Mouse (Mus musculus): ENCODE measurements around the gene Eefsec. TPM values are rescaled to one million over a fixed set of nuclear protein-coding genes. Genes with fewer than 3 reads are reported as not detected.
A peak's percentile ranks its signal among the peaks of the same experiment; 100 is the strongest.

The Eefsec gene
- polyA plus RNA-seq, 1 experiment from 2014 or later = 31.3 TPM

DNA sequence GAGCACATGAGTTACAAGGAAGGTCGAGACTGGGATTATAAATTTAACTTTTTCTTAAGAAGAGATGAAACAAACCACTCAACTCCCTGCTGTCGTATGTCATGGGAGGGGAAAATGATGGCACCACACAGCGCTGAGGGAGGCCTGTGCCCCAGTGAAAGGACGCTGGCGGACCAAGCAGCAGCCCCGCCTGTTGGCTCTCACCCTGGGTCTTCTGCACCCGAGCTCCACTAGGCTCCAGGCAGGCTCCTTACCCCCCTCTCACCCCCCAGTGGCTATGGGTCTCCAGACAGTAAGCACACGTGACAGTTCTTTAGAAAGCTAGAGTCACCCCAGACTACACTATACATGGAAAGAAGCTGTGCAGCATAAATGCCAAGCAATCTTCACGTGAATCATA lies 132.4 kb downstream of the Eefsec start:
- Histone ChIP-seq H3K36me3 (replicated peaks) (no peaks in the 10 kb centered on the region), H3K27me3 (replicated peaks) (no peaks in the 10 kb centered on the region), H3K27ac (no peak overlapping the region), H3K4me2 (no peak overlapping the region), H3K9me3 (no peaks in the 10 kb centered on the region), H3K4me1 (peaks cover 7% of the 10 kb centered on the region; the same call in 1 of the 2 replicates), H3K9ac (no peak overlapping the region), H3K4me3 (no peak overlapping the region)
- ATAC-seq (replicated peaks) = no peak
- 63% methylated on average over 9 of the region's 9 CpGs for WGBS

GRCm38 (mm10) chr6:88311593-88311992 lies 134.7 kb downstream of the Eefsec start:
- peaks cover 7% of the 10 kb centered on the region; the same call in 1 of the 2 replicates for H3K4me1 ChIP-seq
- H3K9me3 ChIP-seq = no peaks in the 10 kb centered on the region

DNA sequence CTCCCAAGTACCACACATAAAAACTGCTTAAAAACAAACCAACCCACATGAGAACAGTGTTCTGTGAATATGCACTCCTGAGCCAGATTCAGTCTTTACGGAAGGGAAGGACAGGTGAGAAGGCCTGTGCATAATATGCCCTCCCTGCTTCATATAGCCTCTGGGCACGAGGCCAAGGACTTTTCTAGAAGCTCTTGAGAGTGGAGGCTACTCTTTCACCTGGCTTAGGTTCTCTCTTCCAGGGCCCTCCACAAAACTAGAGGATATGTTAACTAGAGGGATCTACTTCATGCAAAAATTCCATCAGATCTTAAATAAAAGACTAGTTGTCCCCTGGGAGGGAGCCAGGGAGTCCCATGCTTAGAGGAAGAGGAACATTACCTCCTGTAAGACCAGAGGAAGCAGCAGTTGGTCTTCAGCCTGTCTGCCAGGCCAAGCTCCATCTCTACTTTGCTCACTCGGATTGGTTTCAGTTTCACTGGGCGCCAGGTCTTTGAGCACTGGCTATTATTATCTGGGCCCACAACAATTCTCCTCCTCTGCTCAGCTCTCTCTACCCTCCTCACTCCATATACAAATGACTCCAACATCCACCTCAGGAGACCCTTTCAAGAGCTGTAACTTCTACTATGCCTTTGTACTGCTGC lies 140.1 kb downstream of the Eefsec start:
- Histone ChIP-seq H3K27me3 (replicated peaks) (no peaks in the 10 kb centered on the region), H3K27ac (no peak overlapping the region), H3K9ac (no peak overlapping the region), H3K9me3 (no peaks in the 10 kb centered on the region), H3K36me3 (replicated peaks) (no peaks in the 10 kb centered on the region), H3K4me2 (no peak overlapping the region), H3K4me1 (no peaks in the 10 kb centered on the region), H3K4me3 (no peak overlapping the region)
- 83% methylated on average over 4 of the region's 4 CpGs for WGBS
- no peak for ATAC-seq (replicated peaks)

More at GRCm38 (mm10) chr6:88311593-88311992, 134.7 kb downstream of the Eefsec start:
- Histone ChIP-seq H3K36me3 (replicated peaks) (no peaks in the 10 kb centered on the region), H3K27ac (0 out of 2 replicates have a peak overlapping the region, but pooled peaks have one; percentile 8), H3K4me3 (no peak overlapping the region), H3K4me2 (no peak overlapping the region), H3K9ac (no peak overlapping the region), H3K27me3 (replicated peaks) (no peaks in the 10 kb centered on the region)
- 51% methylated on average over 10 of the region's 10 CpGs for WGBS
- ATAC-seq (replicated peaks) = no peak

DNA sequence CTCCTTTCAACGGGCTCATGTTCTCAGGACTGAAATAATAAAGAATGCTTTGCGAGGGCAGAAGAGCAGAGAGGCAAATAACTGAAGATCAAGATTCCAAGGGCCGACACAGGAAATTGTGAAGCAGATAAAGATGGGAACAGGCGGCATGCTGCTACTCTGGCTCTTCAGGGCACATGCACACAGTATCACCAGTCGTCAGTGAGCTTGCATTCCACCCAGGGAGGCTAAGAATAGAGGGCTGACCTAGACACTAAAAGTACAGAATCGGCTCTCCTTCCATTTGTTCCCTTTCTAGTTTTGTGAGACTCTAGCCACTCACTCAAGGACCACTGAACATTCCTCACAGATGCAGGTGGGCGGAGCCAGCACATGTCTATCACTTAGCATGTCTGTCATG lies 145.1 kb downstream of the Eefsec start:
- H3K36me3 ChIP-seq (replicated peaks) = no peaks in the 10 kb centered on the region
- H3K27ac ChIP-seq = no peak overlapping the region
- no peak overlapping the region for H3K9ac ChIP-seq
- no peaks in the 10 kb centered on the region for H3K4me1 ChIP-seq
- H3K9me3 ChIP-seq = no peaks in the 10 kb centered on the region
- no peaks in the 10 kb centered on the region for H3K27me3 ChIP-seq (replicated peaks)
- H3K4me3 ChIP-seq = no peak overlapping the region
- WGBS = 70% methylated on average over 7 of the region's 7 CpGs
- no peak for ATAC-seq (replicated peaks)
- H3K4me2 ChIP-seq = no peak overlapping the region

GRCm38 (mm10) chr6:88299491-88299890 lies 146.8 kb downstream of the Eefsec start:
- H3K4me2 ChIP-seq = no peak overlapping the region
- H3K9me3 ChIP-seq = no peaks in the 10 kb centered on the region
- ATAC-seq (replicated peaks) = no peak
- no peak overlapping the region for H3K27ac ChIP-seq
- H3K36me3 ChIP-seq (replicated peaks) = no peaks in the 10 kb centered on the region
- H3K4me3 ChIP-seq = no peak overlapping the region
- 64% methylated on average over 2 of the region's 2 CpGs for WGBS
- no peak overlapping the region for H3K9ac ChIP-seq
- H3K27me3 ChIP-seq (replicated peaks) = no peaks in the 10 kb centered on the region
- H3K4me1 ChIP-seq = no peaks in the 10 kb centered on the region

GRCm38 (mm10) chr6:88292274-88292909 lies 153.9 kb downstream of the Eefsec start:
- Histone ChIP-seq H3K9ac (no peak overlapping the region), H3K27me3 (replicated peaks) (no peaks in the 10 kb centered on the region), H3K4me2 (no peak overlapping the region), H3K4me3 (no peak overlapping the region), H3K27ac (no peak overlapping the region), H3K36me3 (replicated peaks) (no peaks in the 10 kb centered on the region), H3K4me1 (no peaks in the 10 kb centered on the region), H3K9me3 (no peaks in the 10 kb centered on the region)
- WGBS = 75% methylated on average over 4 of the region's 4 CpGs
- no peak for ATAC-seq (replicated peaks)

DNA sequence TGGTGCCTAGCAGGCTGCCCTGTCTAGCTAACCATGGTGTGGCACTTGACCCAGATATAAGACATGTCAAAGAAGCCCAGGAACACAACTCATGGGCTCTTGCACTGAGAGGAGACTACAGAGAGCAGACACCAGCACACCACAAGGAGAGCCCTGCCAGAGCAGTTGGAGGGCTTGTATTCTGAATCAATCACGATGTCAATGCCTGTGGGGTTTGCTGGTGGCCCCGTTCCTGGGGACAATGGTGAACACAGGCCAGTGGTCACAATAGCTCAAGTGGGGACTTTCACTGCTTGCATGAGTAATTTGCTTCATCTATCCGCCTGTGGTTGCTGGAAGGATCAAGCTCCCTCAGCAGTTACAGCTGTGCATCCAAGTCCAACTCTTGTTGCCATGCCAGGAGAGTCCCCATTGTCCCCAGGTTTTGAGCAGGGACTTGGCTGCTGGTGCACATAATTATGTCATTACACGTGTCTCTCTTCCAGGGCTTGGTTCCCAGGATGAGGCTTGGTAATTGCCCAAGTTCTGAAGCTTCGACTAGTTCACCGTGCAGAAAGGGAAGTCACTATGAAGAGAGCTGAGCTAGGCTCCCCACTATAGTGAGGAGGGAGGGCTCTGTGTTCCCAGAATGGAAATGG lies 156.1 kb downstream of the Eefsec start:
- no peak overlapping the region for H3K4me2 ChIP-seq
- no peaks in the 10 kb centered on the region for H3K27me3 ChIP-seq (replicated peaks)
- no peak overlapping the region for H3K4me3 ChIP-seq
- WGBS = 62% methylated on average over 6 of the region's 6 CpGs
- H3K4me1 ChIP-seq = no peaks in the 10 kb centered on the region
- no peak overlapping the region for H3K9ac ChIP-seq
- ATAC-seq (replicated peaks) = peak; percentile 58; the same call in 1 of the 2 replicates
- H3K9me3 ChIP-seq = no peaks in the 10 kb centered on the region
- H3K27ac ChIP-seq = no peak overlapping the region
- H3K36me3 ChIP-seq (replicated peaks) = no peaks in the 10 kb centered on the region

GRCm38 (mm10) chr6:88278141-88278540 lies 168.2 kb downstream of the Eefsec start:
- WGBS = 78% methylated on average over 2 of the region's 2 CpGs
- Histone ChIP-seq H3K36me3 (replicated peaks) (no peaks in the 10 kb centered on the region), H3K27me3 (replicated peaks) (no peaks in the 10 kb centered on the region), H3K9me3 (no peaks in the 10 kb centered on the region), H3K4me3 (no peak overlapping the region), H3K9ac (no peak overlapping the region), H3K4me2 (no peak overlapping the region), H3K4me1 (no peaks in the 10 kb centered on the region), H3K27ac (no peak overlapping the region)
- ATAC-seq (replicated peaks) = no peak

DNA sequence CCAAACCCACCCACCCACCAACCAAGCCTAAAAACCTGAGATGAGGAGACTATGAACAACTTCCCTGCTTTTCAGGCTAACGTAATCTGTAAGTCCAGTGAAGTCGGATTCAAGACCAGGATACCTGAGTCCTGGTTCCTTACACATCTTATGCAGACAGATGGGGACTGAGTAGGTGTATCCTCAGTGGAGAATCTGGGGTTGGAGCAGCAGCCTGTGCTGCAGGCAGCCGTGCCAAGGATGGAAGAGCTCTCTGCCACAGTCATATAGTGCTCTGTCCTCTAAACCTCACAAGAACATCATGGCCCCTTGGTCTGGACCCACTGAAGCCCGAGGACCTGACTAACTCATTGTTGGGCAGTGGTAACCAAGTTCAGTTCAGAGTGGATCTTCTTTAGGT lies 169.1 kb downstream of the Eefsec start:
- Histone ChIP-seq H3K4me3 (no peak overlapping the region), H3K9me3 (no peaks in the 10 kb centered on the region), H3K9ac (no peak overlapping the region), H3K27me3 (replicated peaks) (no peaks in the 10 kb centered on the region), H3K36me3 (replicated peaks) (no peaks in the 10 kb centered on the region), H3K4me1 (no peaks in the 10 kb centered on the region), H3K4me2 (no peak overlapping the region), H3K27ac (no peak overlapping the region)
- ATAC-seq (replicated peaks) = no peak
- 94% methylated on average over 4 of the region's 4 CpGs for WGBS

DNA sequence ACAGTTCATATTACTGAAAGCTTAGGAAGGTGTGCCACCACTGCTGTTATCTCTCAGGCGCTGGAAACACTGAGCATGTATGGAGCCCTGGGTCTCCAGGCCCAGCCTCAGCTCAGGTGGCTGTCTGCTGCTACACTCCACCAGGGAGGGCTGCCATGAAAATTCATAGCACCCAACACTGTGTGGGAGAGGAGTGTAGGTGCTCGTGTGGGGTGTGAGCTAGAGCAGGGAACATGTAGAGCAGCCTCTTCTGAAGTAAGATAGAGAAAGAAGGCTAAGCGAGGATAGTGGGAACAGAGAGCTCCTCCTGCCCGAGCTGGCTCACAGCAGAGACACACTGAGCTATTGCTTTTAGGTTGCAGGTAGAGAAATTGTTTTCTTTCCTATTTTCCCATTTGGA lies 170.1 kb downstream of the Eefsec start:
- ATAC-seq (replicated peaks) = no peak
- H3K4me3 ChIP-seq = no peak overlapping the region
- H3K9ac ChIP-seq = no peak overlapping the region
- 89% methylated on average over 4 of the region's 4 CpGs for WGBS
- no peak overlapping the region for H3K4me2 ChIP-seq
- no peaks in the 10 kb centered on the region for H3K27me3 ChIP-seq (replicated peaks)
- H3K36me3 ChIP-seq (replicated peaks) = no peaks in the 10 kb centered on the region
- H3K27ac ChIP-seq = no peak overlapping the region
- H3K4me1 ChIP-seq = no peaks in the 10 kb centered on the region
- no peaks in the 10 kb centered on the region for H3K9me3 ChIP-seq

DNA sequence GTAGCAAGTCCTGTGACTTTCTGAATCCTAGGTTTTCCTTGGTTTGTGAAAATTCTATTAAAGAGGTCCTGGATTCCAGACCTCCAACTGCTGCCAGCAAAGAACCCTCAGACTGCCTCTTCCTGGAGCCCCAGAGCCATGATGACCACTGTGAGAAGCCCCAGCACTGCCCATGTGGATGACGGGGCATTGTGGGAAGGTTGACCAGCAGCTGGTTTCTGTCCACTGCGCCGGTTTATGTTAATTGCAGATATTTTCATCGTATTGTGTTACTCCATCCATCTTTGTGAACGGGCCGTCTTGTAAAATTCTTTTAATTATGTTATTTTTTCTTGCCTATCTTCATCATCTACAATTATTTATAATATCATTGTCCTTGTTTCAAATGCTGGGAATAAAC lies 171.7 kb downstream of the Eefsec start:
- Histone ChIP-seq H3K36me3 (replicated peaks) (no peaks in the 10 kb centered on the region), H3K9me3 (no peaks in the 10 kb centered on the region), H3K4me1 (no peaks in the 10 kb centered on the region), H3K27me3 (replicated peaks) (no peaks in the 10 kb centered on the region), H3K4me2 (no peak overlapping the region), H3K9ac (no peak overlapping the region), H3K4me3 (no peak overlapping the region), H3K27ac (no peak overlapping the region)
- ATAC-seq (replicated peaks) = no peak
- 95% methylated on average over 6 of the region's 6 CpGs for WGBS

- H3K4me1 ChIP-seq = no peaks in the 10 kb centered on the region
- 92% methylated on average over 2 of the region's 2 CpGs for WGBS
- H3K4me2 ChIP-seq = no peak overlapping the region
- H3K27ac ChIP-seq = no peak overlapping the region
- H3K27me3 ChIP-seq (replicated peaks) = no peaks in the 10 kb centered on the region
- H3K9me3 ChIP-seq = no peaks in the 10 kb centered on the region
- no peak for ATAC-seq (replicated peaks)
- no peak overlapping the region for H3K4me3 ChIP-seq
- H3K9ac ChIP-seq = no peak overlapping the region
- H3K36me3 ChIP-seq (replicated peaks) = no peaks in the 10 kb centered on the region
Measured at GRCm38 (mm10) chr6:88267970-88268369, 178.4 kb downstream of the Eefsec start.

DNA sequence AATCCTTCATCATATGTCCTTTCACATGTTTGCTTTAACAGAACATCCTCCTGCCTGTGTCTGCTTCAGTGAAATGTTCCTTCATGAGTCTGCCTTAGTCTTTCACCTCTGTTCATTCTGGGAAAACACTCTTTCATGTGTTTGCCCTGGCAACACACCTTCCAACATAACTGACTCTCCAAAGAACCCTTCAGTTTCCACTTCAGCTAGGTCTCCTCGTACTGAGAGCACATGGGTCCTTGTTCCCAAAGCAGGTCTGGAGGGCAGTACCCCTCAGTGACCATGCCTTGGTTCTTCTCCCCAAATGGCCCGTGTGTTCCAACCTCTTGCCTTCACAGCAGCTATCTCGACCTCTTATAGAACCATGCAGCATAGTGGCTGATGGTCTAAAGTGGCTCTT lies 179.3 kb downstream of the Eefsec start:
- H3K27me3 ChIP-seq (replicated peaks) = no peaks in the 10 kb centered on the region
- H3K27ac ChIP-seq = no peak overlapping the region
- no peaks in the 10 kb centered on the region for H3K36me3 ChIP-seq (replicated peaks)
- H3K4me2 ChIP-seq = no peak overlapping the region
- H3K4me3 ChIP-seq = no peak overlapping the region
- peaks cover 6% of the 10 kb centered on the region for H3K4me1 ChIP-seq
- 81% methylated on average over 3 of the region's 3 CpGs for WGBS
- H3K9ac ChIP-seq = no peak overlapping the region
- no peak for ATAC-seq (replicated peaks)
- H3K9me3 ChIP-seq = no peaks in the 10 kb centered on the region
